Mouse (Mus musculus): ENCODE data around the gene Zbtb3. TPM values are rescaled to one million over a fixed set of nuclear protein-coding genes. Genes with fewer than 3 reads are reported as not detected.

Zbtb3 gene
- polyA plus RNA-seq, 1 experiment from 2014 or later: 3.5 TPM

DNA sequence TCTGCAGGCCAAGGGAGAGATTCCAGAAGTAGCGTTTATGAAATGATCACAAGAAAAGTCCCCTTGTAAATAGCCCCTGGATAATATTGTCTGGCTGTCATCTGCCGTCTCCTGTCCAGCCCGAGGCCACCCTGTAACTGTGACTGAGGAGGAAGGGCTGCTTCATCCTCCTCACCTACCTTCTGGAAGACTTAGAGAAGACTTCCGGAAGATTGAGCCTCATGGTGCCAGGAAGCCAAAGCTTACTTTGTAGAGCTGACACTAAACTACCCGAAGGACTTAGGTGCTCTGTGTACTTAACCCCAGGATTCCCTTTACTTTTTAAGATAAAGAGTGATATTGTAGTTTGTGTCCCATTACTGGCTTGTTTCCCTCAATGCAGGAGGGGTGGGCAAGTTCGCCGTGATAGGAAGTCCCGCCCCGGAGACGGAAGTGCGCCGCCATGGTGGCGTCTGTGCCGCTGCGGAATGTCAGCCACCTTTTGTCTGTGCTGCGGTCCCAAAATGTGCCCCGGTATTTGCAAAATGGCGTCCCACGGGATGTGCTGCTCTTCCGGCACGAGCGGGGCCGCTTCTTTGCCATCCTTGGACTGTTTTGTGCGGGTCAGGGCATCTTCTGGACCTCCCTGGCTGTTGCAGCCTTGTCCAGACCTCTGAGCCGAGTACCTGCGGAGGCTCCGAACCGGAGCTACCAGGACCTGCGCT lies 31.6 kb upstream of the Zbtb3 start, which contains the start of gene Tmem223:
Tmem223 (plus strand) TSS at position 430 of the 704 bp plus-strand sequence.
- 17% methylated on average over 29 of the region's 29 CpGs for WGBS
- peaks cover 49% of the 10 kb centered on the region for H3K36me3 ChIP-seq (ENCODE audit: control insufficient read depth, insufficient read depth)
- H3K27me3 ChIP-seq (ENCODE audit: control insufficient read depth, insufficient read depth, low read length): no peaks in the 10 kb centered on the region
- ATAC-seq (replicated peaks; ENCODE audit: extremely low read depth, insufficient read depth, low FRiP score): no peak
- H3K4me3 ChIP-seq (ENCODE audit: low read length): peak within 1 kb of the TSS; percentile 90
- peak within 1 kb of the TSS; percentile 90 for H3K27ac ChIP-seq (ENCODE audit: low read length)
- H3K4me1 ChIP-seq (ENCODE audit: control insufficient read depth, insufficient read depth, low read length): peaks cover 24% of the 10 kb centered on the region
- peak within 1 kb of the TSS; percentile 98 for H3K9ac ChIP-seq (ENCODE audit: low read length)
- no peaks in the 10 kb centered on the region for H3K9me3 ChIP-seq (replicated peaks; ENCODE audit: control insufficient read depth, low read length)
- H3K4me2 ChIP-seq (ENCODE audit: low read depth, low read length): peak within 1 kb of the TSS; percentile 86

DNA sequence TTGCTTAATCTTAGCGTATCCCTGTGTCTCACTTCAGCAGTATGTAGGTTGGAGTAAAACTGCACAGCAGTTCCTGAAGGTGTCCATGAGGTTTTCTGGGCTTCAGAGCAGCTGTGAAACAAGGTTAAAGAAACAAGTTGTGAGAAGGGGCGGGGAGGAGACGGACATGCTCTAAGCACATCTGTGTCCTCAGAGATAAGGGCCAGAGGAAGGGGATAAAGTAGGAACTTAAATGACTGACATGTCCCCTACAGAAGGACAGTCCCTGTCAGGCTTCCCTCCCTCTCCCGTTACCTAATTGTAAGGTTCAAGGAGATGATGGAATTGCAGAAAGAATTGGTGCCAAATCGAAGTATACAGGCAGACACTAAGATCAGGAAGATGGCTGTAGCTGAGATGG lies 29.4 kb upstream of the Zbtb3 start:
- Histone ChIP-seq H3K9me3 (replicated peaks; ENCODE audit: control insufficient read depth, low read length) (no peaks in the 10 kb centered on the region), H3K27ac (ENCODE audit: low read length) (no peak overlapping the region; the same call in 1 of the 2 replicates), H3K4me3 (ENCODE audit: low read length) (peak overlapping the region; percentile 92), H3K36me3 (ENCODE audit: control insufficient read depth, insufficient read depth) (peaks cover 28% of the 10 kb centered on the region), H3K27me3 (ENCODE audit: control insufficient read depth, insufficient read depth, low read length) (no peaks in the 10 kb centered on the region), H3K9ac (ENCODE audit: low read length) (no peak overlapping the region; the same call in 1 of the 2 replicates), H3K4me1 (ENCODE audit: control insufficient read depth, insufficient read depth, low read length) (peaks cover 26% of the 10 kb centered on the region), H3K4me2 (ENCODE audit: low read depth, low read length) (peak overlapping the region; percentile 79)
- ATAC-seq (replicated peaks; ENCODE audit: extremely low read depth, insufficient read depth, low FRiP score): no peak
- WGBS: 50% methylated on average over 5 of the region's 5 CpGs

DNA sequence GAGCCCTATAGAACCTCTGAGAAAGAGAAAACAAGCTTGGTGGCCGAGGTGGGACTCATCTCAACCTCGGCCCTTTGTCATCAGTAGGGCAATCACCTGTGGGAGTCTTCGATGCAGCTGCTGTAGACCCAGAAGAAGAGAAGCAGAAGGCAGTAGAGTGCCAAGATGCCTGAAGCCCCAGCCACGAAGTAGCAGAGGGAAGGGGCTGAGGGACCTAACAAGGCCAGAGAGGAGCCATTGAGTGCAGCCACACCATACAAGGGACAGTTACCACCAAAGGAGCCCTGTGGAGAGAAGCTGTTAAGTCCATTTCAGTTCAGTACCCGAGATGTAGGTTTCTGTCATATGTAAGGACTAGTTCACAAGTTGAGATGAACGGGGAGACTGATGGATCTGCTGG lies 28.9 kb upstream of the Zbtb3 start:
- no peak for ATAC-seq (replicated peaks; ENCODE audit: extremely low read depth, insufficient read depth, low FRiP score)
- WGBS: 47% methylated on average over 6 of the region's 6 CpGs
- peak overlapping the region; percentile 92 for H3K4me3 ChIP-seq (ENCODE audit: low read length)
- peaks cover 24% of the 10 kb centered on the region for H3K36me3 ChIP-seq (ENCODE audit: control insufficient read depth, insufficient read depth)
- H3K4me2 ChIP-seq (ENCODE audit: low read depth, low read length): peak overlapping the region; percentile 79
- H3K9me3 ChIP-seq (replicated peaks; ENCODE audit: control insufficient read depth, low read length): no peaks in the 10 kb centered on the region
- H3K27me3 ChIP-seq (ENCODE audit: control insufficient read depth, insufficient read depth, low read length): no peaks in the 10 kb centered on the region
- peak overlapping the region; percentile 98 for H3K9ac ChIP-seq (ENCODE audit: low read length)
- H3K4me1 ChIP-seq (ENCODE audit: control insufficient read depth, insufficient read depth, low read length): peaks cover 26% of the 10 kb centered on the region
- H3K27ac ChIP-seq (ENCODE audit: low read length): no peak overlapping the region; the same call in 1 of the 2 replicates

DNA sequence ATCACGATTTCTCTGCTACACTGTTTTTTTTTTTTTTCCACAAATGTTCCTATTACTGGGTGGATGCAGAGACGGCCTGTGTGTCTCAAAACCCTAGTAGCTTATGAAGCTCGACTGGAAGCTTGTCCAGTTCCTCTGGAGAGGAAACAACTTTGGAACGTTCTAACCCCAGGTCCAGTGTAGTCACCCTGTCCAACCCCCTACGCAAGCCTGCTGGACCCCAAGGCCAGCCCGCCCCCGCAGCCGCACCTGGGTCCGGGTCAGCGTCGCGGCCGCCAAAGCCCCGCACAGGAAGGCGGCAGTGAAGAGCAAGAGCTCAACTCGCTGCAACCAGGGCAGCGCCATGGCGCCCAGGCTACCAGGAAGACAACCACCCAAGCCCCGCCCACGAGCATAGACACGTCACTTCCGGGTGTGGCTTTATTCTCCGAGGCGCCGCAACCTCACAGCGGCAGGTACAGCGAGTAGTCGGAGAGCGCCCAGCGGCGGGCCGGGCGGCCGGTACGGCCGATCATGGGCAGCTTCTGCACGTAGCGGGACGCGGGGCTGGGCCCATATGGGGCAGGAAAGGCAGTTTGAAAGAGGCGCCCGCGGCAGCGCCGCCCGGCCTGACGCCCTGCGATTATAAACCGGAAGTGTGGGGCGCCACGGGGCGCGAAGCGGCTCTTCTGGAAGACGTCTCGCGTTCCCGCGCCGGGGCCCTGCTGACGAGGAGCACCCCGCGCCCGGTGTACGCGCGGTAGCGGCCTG lies 28.1 kb upstream of the Zbtb3 start, which contains the start of gene Tmem179b:
Tmem179b (minus strand) TSS at position 382 of the 750 bp plus-strand sequence.
- Histone ChIP-seq H3K27ac (ENCODE audit: low read length) (peak within 1 kb of the TSS; percentile 98), H3K4me2 (ENCODE audit: low read depth, low read length) (peak within 1 kb of the TSS; percentile 79), H3K9me3 (replicated peaks; ENCODE audit: control insufficient read depth, low read length) (no peaks in the 10 kb centered on the region), H3K36me3 (ENCODE audit: control insufficient read depth, insufficient read depth) (peaks cover 19% of the 10 kb centered on the region), H3K9ac (ENCODE audit: low read length) (peak within 1 kb of the TSS; percentile 98), H3K4me1 (ENCODE audit: control insufficient read depth, insufficient read depth, low read length) (peaks cover 26% of the 10 kb centered on the region), H3K27me3 (ENCODE audit: control insufficient read depth, insufficient read depth, low read length) (no peaks in the 10 kb centered on the region), H3K4me3 (ENCODE audit: low read length) (peak within 1 kb of the TSS; percentile 92)
- under 1% methylated on average over 64 of the region's 68 CpGs for WGBS
- peak; percentile 91 for ATAC-seq (replicated peaks; ENCODE audit: extremely low read depth, insufficient read depth, low FRiP score)

DNA sequence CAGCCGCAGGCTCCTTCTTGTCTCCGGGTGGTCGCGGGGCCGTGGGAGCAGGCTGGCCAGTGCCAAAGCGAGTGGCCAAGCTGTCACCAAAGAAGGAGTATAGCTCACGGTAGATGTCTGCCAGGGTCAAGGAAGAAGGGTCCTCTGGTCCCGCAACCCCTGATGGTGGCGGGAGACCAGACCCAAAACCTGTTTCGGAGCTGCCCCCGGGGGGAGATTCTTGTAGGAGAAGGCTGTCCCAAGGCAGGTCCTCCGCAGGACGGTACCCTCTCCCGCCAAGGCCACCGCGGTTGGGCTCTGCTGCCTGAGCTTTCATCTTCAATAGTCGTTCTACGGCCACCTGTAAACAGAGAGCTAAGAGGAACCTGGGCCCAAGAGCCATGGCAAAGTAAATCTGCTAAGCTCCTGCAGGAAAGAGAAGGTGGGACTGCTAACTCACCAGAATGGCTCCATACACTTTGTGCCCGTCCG lies 27.4 kb upstream of the Zbtb3 start:
- H3K9me3 ChIP-seq (replicated peaks; ENCODE audit: control insufficient read depth, low read length): no peaks in the 10 kb centered on the region
- no peak for ATAC-seq (replicated peaks; ENCODE audit: extremely low read depth, insufficient read depth, low FRiP score)
- peaks cover 11% of the 10 kb centered on the region for H3K36me3 ChIP-seq (ENCODE audit: control insufficient read depth, insufficient read depth)
- H3K27me3 ChIP-seq (ENCODE audit: control insufficient read depth, insufficient read depth, low read length): no peaks in the 10 kb centered on the region
- H3K27ac ChIP-seq (ENCODE audit: low read length): peak overlapping the region; percentile 98
- peak overlapping the region; percentile 92 for H3K4me3 ChIP-seq (ENCODE audit: low read length)
- H3K9ac ChIP-seq (ENCODE audit: low read length): peak overlapping the region; percentile 98
- 4% methylated on average over 20 of the region's 20 CpGs for WGBS
- H3K4me2 ChIP-seq (ENCODE audit: low read depth, low read length): peak overlapping the region; percentile 79
- H3K4me1 ChIP-seq (ENCODE audit: control insufficient read depth, insufficient read depth, low read length): peaks cover 26% of the 10 kb centered on the region

DNA sequence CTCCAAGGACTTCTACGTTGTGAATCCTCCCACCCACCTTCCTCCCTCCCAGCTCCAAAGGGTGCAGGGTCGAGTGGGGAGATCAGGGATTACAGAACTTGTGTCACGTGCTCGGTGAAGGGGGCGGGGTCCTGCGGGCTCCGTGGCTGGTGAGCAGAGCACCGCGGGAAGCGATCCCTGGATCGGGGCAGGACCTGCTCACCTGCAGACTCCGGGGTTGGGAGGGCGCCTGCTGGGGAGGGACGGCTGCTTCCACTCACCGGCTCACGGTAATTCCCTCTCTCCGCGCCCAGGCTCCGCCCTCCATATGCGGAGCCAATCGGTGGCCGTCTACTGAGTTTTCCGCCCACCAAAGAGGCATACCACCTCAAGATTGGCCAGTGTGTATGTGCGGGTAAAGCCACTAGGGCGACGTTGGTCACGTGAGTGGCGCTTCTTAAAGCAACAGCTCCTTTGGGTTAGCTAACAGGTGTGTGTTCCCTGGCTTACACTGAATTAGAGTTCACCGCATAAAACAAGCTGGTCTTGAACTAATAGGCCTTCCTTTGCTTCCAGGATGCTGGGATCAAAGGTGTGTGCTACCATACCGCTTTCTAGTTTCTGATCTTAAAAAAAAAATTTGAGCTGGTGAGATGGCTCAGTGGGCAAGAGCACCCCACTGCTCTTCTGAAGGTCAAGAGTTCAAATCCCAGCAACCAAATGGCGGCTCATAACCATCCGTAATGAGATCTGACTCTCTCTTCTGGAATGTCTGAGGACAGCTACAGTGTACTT lies 16.2 kb upstream of the Zbtb3 start, which contains the start of gene Taf6l:
Taf6l (minus strand) TSS at position 410 of the 774 bp plus-strand sequence.
- Histone ChIP-seq H3K9ac (ENCODE audit: low read length) (peak within 1 kb of the TSS; percentile 71), H3K27ac (ENCODE audit: low read length) (peak within 1 kb of the TSS; percentile 58), H3K9me3 (replicated peaks; ENCODE audit: control insufficient read depth, low read length) (no peaks in the 10 kb centered on the region), H3K36me3 (ENCODE audit: control insufficient read depth, insufficient read depth) (peaks cover 10% of the 10 kb centered on the region; the same call in 1 of the 2 replicates), H3K27me3 (ENCODE audit: control insufficient read depth, insufficient read depth, low read length) (no peaks in the 10 kb centered on the region), H3K4me1 (ENCODE audit: control insufficient read depth, insufficient read depth, low read length) (peaks cover 4% of the 10 kb centered on the region), H3K4me3 (ENCODE audit: low read length) (peak within 1 kb of the TSS; percentile 63), H3K4me2 (ENCODE audit: low read depth, low read length) (peak within 1 kb of the TSS; percentile 74)
- under 1% methylated on average over 32 of the region's 32 CpGs for WGBS
- peak; percentile 99 for ATAC-seq (replicated peaks; ENCODE audit: extremely low read depth, insufficient read depth, low FRiP score)

DNA sequence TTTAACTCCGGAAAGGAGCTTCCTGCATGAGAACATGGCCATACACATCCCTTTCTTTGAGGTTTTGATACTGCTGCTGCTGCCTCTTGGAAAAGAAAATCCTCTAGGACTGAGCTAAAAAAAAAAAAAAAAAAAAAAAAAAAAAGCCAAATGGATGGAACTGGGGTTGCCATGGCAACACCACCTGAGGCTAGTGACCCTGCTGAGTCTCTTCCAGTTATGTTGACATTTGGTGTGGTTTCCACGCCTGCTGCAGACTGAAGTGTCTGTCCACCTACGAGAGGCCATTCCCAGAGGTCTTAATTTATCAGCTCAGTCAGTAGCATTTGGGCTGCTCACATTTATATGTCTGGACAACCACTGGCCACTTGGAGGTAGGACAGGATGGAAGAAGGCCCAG lies 13.8 kb upstream of the Zbtb3 start:
- peaks cover 15% of the 10 kb centered on the region for H3K36me3 ChIP-seq (ENCODE audit: control insufficient read depth, insufficient read depth)

DNA sequence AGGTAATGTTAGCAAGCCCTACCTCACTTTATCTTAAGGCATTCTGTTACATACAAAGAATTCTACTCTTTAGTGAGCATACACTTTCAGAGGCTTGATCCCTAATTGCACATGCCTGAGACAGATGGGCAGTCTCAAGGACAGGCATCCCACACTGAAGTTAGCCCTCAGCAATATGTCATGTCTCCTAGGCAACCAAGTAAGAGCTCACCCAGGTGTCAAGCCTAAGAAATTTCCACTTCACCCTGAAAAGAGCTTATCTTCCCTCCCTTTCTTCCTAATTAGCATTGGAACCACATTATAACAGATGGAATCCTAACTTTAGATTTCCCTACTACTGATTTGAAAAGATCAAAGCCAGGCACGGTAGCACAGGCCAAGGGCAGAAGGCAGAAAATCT lies 13.2 kb upstream of the Zbtb3 start:
- peaks cover 4% of the 10 kb centered on the region for H3K4me1 ChIP-seq (ENCODE audit: control insufficient read depth, insufficient read depth, low read length)
- no peak overlapping the region for H3K9ac ChIP-seq (ENCODE audit: low read length)
- peaks cover 19% of the 10 kb centered on the region for H3K36me3 ChIP-seq (ENCODE audit: control insufficient read depth, insufficient read depth)
- H3K27ac ChIP-seq (ENCODE audit: low read length): no peak overlapping the region
- 53% methylated on average over 1 of the region's 1 CpGs for WGBS
- H3K27me3 ChIP-seq (ENCODE audit: control insufficient read depth, insufficient read depth, low read length): no peaks in the 10 kb centered on the region
- no peak for ATAC-seq (replicated peaks; ENCODE audit: extremely low read depth, insufficient read depth, low FRiP score)
- no peak overlapping the region for H3K4me3 ChIP-seq (ENCODE audit: low read length)
- no peak overlapping the region for H3K4me2 ChIP-seq (ENCODE audit: low read depth, low read length)
- 0 out of 2 replicates have a peak, but pooled peaks cover 2% of the 10 kb centered on the region for H3K9me3 ChIP-seq (replicated peaks; ENCODE audit: control insufficient read depth, low read length)

More for the DNA sequence above, 13.8 kb upstream of the Zbtb3 start:
- no peak for ATAC-seq (replicated peaks; ENCODE audit: extremely low read depth, insufficient read depth, low FRiP score)
- H3K4me2 ChIP-seq (ENCODE audit: low read depth, low read length): no peak overlapping the region
- H3K27ac ChIP-seq (ENCODE audit: low read length): no peak overlapping the region
- no peak overlapping the region for H3K4me3 ChIP-seq (ENCODE audit: low read length)
- no peak overlapping the region for H3K9ac ChIP-seq (ENCODE audit: low read length)
- H3K9me3 ChIP-seq (replicated peaks; ENCODE audit: control insufficient read depth, low read length): 0 out of 2 replicates have a peak, but pooled peaks cover 2% of the 10 kb centered on the region
- peaks cover 4% of the 10 kb centered on the region for H3K4me1 ChIP-seq (ENCODE audit: control insufficient read depth, insufficient read depth, low read length)
- WGBS: 38% methylated on average over 3 of the region's 3 CpGs
- no peaks in the 10 kb centered on the region for H3K27me3 ChIP-seq (ENCODE audit: control insufficient read depth, insufficient read depth, low read length)
